Mouse (Mus musculus) cerebellum, postnatal 36 days (tissue): ENCODE results near the gene Ribc1.

Experiments used
- DNase-seq, 2 experiments: peaks; one replicate each; pipeline ENCODE4 v3.0.0; 2021 to 2022; ENCODE audit warnings: mixed read lengths in 2 of 2

The Ribc1 gene

GRCm38 (mm10) chrX:152016151-152017145 lies at the start of gene Ribc1, which contains the start of gene Smc1a:
TSS of gene Ribc1 (minus strand) at chrX:152016295.
TSS of gene Smc1a (plus strand) at chrX:152016428.
- DNase-seq: peak; percentile 83 to 89

GRCm38 (mm10) chrX:152065674-152066073 lies 49.6 kb upstream of the Ribc1 start:
- no peak for DNase-seq

GRCm38 (mm10) chrX:152054094-152054493 lies 38.0 kb upstream of the Ribc1 start:
- DNase-seq: no peak

- no peak for DNase-seq
These were observed 36.5 kb upstream of the Ribc1 start for GRCm38 (mm10) chrX:152052546-152052945.

- DNase-seq: no peak
These were observed 31.1 kb upstream of the Ribc1 start for GRCm38 (mm10) chrX:152047230-152047629.

- no peak for DNase-seq
These were observed 23.8 kb upstream of the Ribc1 start for GRCm38 (mm10) chrX:152039865-152040264.

DNA sequence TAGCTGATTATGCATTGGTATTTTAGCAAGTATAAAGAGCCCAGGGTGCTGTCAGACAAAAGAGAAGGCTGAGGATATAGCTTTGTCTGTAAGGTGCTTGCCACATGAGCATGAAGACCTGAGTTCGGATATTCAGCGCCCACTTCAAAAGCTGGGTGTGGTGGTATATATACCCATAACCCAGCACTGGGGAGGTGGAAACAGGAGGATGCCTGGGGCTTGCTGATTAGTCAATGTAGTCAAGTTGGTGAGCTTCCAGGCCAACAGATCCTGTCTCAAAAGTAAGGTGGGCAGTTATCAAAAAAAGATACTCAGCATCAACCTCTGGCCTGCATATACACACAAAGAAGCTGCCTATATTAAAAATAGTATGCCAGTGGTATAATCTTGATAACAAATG lies 3.2 kb upstream of the Ribc1 start:
- no peak for DNase-seq

GRCm38 (mm10) chrX:152017186-152017585 lies 1.1 kb upstream of the Ribc1 start:
- DNase-seq: no peak

- DNase-seq: no peak
These were observed 344 bp downstream of the Ribc1 start for GRCm38 (mm10) chrX:152015752-152016150.

DNA sequence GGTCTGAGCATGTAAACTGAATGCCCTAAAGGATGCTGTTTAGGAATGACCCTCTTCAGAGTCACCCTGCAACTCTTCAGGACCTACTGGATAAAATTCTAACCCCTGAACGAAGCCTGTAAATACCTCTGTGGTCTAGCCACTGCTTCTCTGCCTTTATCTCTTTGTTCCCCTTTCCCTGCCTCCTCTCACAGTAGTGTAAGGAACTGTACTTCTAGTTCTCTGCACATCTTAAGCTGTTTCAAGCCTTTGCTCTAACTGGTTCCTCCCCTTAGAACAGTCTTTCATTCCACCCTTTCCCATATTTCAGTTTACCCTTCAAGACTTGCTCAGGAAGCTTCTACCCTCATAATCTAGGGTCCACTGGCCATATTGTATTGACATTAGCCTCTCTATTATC lies 8.2 kb downstream of the Ribc1 start:
- no peak for DNase-seq

DNA sequence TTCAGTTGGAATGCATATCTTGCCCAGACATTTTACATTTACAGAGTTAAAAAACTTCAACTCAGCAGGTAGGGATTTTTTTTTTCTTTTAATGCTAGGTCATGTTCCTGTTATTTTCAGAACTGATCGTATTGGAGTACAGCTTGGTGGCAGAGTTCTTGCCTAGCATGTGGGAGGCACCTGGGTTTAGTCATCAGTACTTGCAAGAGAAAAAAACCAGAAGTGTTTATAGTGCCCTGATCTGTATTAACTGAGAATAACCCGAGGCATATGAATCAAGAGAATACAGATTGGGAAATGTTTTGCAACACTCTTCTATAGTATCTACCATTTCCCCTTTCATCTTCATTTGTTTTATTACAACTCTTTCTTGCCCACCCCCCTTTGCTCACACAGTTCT lies 13.2 kb downstream of the Ribc1 start:
- no peak for DNase-seq

DNA sequence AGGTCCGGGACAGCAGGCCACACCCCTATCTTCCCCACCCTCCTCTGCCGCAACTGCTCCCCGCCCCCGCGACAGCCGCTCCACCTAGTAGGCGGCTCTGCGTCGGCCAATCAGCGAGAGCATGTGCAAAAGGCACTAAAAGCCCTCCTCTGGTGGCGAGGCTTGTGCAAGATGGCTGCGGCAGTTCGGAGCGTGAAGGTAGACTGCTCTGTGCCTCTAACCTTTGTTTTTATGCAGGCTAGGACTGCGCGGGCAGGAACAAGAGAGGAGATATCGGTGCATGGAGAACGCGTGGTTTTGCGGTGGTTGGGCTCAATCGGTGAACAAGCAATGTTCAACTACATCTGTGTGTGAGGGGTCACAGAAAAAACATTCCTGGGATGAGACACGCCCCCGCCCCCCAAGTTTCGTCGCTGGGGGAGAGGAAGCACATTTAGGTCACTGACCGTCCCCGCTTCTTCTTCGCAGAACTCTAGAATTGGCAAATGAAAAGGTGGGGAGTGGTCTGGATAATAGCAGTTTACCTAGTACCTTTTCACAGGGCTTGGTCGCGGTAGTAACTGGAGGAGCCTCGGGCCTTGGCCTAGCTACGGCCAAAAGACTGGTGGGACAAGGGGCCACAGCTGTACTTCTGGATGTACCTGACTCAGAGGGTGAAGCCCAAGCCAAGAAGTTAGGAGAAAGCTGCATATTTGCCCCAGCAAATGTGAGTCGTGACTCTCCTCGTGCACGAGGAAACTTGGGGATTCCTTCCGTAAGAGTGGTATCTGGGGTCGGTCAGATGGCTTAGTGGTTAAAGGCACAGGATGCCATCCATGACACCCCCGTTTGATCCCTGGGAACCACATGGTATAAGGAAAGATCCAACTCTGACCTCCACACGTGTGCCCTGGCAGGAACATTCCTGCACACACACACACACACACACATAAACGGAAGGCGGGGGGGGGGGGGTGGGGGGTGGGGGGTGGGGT lies 14.1 kb downstream of the Ribc1 start, which contains the start of gene Hsd17b10:
Gene Hsd17b10 (plus strand): TSS at position 109 of the 974 bp plus-strand sequence.
- peak; percentile 69 to 83 for DNase-seq

GRCm38 (mm10) chrX:152001182-152001684 lies 14.9 kb downstream of the Ribc1 start:
- no peak for DNase-seq

DNA sequence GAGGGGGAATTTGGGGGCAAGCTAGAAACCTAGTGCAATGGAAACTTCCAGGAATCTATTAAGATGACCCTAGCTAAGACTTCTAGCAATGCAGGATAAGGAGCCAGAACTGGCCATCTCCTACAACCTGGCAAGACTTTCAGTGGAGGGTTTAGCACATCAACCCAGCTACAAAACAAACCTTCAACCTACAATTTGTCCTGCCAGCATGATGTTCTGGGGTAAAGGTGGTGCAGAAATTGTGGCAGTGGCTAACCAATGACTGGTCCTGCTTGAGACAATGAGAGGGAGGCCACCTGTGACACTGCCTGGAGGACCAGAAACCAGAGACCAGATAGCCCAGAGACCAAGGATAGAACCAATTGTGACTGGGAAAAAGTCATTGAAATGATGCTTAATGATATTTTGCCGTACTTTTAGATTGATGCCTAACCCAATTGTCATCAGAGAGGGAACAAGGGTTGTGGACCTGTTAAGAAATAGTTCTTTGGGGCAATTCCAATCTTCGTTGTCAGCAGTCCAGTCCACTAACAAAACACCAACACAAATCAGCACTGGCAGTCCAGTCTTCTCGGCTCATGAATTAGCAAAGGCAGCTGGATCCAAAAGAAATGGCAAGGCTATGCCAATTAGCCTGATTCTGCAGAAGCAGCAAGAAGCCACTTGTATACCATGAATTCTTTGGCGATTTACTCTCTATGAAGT lies 16.9 kb downstream of the Ribc1 start:
- DNase-seq: no peak
